Mouse (Mus musculus) cerebellum, postnatal 10 days (tissue): ENCODE measurements around the gene Cpne2.
A peak's percentile ranks its signal among the peaks of the same experiment; 100 is the strongest.

Source experiments
- DNase-seq, 2 experiments: peaks; one replicate each; pipeline ENCODE4 v3.0.0; 2021; ENCODE audit warnings: mixed read lengths in 2 of 2

Cpne2 gene

DNA sequence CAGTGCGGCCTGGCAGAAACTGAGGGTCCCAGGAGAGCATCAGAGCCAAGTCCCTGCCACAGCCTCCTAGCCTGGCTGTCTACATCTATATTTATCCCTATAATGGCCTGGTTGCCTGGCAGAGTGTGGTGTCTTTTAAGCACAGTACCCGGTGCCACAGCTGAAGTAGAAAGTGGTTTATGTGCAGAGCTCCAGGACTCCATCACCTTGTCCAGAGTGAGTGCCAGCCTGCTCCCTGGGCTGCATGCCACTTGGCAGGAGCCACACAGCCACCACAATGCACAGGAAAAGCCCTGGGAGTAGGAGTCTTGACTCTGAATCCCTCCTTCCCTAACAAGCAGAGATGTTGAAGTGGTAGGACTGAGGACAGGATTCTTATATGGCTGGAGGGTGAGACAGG, 4.7 kb downstream of the Cpne2 start:
- DNase-seq: peak in 1 of 2 experiments; percentile 57

DNA sequence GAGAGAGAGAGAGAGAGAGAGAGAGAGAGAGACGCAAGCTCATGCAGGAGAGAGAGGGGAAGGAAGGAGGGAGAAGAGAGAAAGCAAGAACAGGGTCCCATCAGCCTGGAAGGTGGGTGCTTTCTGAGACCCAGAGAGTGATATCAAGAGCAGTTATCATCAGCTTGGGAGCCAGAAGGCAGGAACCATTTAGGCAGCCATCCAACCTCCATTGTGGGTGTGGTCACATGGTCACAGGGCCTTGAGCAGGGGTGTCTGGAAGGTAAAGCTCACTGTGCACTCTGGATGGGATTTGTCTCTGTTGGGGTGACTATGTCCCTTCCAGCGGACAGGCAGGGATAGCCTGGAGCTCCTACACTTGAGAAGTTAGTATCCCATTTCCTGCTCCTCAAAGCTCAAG, 7.2 kb downstream of the Cpne2 start:
- DNase-seq: peak; percentile 38 to 45

DNA sequence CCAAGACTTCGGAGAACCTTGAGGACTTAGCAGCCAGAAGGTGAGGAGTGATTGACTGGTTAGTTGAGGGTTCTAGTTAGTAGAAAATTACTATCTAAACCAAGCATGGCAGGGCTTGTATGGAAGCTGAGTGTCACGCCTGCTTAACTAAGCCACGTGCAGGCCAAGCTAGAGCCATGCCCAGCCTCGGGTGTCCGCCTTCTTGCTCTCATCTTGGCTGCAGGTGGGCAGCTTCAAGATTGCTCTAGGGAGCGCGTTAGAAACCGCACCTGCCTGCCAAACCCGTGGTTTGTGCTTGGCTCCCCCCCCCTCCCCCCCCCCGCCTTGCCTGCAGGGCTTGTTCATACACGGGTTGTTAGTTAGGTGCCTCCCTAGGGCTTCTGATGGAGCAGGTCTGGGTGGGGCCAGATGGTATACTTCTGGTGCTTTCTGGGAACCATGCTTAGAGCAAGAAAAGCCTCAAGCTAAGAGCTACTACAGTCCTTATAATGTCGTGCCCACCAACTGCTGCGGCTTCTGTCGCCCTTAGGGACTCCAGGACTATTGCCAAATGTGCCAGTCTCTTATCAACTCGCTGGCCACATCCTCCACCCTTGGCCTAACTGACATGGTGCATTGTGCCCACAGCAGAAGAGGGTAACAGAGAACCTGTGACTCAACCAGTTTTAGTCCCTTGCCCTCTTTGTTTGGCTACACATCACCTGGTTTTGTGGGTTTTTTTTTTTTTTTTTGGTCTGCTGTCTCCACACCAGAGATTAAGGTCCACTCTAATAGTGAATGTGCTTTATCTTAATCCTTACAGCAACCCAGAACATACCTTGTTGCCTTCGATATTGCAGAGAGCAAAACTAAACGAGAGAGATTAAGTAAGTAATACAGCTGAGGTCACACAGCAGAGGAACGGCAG, 8.4 kb downstream of the Cpne2 start:
- peak; percentile 43 to 53 for DNase-seq

DNA sequence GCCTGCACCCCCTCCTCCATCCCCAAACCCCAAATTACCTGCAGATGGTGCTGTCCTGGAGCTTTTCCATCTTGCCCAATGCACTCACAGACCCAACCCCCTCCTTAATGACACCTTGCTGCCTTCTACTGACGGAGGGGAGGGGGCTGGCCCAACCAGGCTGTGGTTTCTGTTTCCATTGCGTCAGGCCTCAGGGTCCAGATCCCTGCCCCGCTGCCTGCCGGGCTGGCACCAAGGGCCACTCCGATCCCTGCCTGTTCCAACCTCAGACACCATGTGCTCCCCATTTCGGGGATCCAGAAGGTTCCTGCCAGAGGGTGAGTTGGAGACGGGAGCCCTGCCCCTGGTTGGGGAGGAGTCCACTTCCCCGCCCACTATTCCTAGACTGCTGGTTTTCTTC, 11.2 kb downstream of the Cpne2 start:
- DNase-seq: no peak

DNA sequence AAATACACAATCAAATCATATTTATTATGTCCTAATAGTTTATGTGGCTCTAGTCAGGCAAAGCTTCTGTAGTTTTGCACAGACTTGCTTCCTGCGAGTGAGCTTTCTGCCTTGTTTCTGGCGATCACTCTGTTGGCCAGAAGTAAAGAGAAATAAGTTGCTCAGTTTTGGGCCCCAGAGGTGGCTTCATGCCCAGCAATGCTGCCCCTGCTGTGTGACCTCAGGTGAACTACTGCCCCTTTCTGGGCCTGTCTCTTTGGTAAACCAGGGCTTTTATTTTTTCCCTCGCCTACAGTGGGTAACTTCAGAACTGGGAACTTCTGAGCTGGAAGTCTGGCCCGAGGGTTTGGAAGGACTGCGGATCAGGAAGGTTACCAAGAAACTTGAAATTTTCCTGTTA, 16.3 kb downstream of the Cpne2 start:
- DNase-seq: peak in 1 of 2 experiments; percentile 55

DNA sequence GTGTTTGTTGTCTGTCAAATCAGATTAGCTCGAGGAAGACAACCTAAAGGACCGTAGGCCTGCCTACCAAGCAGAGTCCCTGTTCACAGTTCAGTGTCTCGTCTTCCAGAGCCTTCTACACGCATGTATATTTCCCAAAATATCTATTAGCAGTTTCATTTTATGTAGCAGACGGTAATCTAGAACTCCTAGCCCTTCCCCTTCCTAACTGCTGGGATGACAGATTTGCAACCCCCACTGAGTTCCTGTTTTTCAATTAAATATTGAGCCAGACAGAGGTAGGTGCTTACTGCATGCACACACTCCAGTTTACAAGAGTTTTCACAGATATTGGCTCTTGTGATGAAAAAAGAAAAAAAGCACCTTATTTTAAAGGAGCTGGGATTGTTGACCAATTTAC, 16.7 kb downstream of the Cpne2 start:
- DNase-seq: no peak

DNA sequence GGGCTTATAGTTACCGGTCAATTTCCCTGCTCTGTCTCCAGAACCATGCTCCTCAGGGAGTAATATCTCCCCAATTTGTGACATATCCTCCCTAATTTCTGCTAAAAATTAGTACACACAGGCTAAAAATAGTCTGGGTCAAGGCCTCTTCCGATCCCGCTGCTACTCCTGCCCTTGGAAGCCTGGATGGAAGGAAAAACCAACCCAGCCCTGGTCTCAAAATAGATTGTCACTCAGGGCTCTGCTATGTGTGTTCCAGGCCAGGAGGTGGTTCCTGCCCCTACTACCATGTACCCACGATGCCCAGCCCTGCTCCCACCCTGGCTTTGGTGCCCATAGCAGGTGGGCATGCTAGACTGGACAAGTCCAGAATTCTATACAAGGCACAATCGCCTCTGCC, 17.2 kb downstream of the Cpne2 start:
- DNase-seq: no peak

DNA sequence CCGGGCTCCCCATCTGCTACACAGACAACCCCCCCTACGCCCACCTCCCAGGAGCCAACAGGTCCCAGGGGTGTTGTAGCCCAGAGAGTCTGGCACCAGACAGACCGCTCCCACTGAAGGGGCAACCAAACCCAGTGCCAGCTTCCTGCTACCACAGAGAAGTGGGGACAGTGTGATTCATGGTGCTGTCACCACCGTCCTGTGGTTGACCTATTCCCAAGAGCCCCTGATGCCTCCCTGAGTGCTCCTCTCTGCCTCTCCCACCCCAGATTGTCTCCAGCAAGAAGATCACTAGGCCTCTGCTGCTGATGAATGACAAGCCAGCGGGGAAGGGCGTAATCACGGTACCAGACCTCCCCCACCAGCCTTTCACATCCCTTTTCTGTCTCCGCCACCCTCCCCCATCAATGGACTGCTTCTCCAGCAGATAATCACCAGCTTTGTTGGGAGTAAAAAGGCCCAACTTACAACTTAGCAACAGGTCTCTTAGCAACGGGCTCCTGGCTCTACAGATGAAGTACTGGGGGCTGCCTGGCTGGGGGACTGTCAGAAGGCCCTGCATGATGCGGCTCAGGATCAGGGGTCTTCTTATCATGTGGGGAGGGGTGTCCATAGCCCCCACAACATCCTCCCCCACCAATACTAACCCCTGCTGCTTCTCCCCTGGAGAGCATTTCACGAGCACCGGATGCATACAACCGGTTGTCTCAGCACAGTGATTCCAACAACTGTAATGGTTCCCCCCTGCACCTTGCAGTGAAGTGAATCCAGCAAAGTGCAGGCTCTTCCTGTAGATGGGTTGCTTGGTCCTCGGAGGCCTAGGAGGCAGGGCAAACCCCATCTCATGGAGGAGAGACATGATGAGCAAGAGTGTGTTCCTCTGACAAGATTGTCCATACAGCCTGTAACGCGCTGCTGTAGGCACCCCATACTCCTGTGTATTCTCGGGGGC, 19.0 kb downstream of the Cpne2 start:
- DNase-seq: peak in 1 of 2 experiments; percentile 67

DNA sequence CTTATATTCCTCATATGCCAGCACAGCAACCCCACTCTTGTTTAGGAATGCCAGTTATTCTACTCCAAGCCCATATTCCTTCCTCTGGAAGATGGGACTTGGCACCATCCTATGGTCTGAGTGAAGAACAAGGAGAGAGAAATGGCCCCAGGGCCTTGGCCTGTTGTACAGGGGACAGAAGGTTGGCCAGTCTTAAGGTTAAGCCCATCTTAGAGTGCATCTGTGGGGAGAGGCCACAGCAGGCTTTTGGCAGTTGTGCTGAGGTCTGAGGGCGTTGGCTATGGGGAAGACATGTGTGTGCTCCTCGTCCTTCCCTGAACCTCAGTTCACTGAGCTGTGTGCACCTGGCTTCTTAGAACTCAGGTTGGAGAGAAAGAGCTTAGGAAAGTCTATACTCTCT, 19.9 kb downstream of the Cpne2 start:
- DNase-seq: no peak

DNA sequence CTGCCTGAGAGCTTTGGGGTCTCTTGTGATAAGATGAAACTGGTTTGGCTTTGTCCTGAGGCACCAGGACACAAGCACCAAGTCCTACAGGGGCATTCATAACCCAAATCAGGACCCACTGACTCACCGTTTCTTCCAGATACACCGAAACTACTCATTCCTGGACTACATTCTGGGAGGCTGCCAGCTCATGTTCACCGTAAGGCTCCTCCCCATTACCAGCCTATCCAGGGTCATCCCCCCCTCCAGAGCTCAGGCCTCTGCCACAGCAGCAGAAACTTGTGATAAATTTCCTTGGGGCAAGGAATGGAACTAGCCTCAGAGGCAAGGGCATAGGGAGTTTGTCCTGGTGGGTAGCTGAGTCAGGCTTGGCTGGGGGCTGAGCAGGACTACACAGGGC, 24.5 kb downstream of the Cpne2 start:
- no peak for DNase-seq

DNA sequence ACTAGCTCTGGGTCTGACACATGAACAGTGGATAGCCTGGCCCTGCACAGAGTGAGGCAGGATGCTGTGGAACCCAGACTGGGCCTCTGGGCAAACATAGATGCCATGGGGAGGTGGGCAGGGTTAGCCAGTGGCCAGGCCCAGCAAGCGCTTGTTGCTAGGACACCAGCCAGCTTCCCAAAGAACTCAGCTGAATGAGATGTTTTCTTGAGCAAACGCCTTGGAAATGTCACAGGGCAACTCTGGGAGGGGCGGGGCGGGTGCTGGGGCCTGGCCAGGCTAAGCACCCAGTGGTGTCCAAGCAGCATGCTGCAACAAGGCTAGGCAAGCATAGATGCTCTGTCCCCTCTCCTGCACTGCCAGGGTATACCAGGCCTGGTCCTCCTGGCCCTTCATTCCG, 28.5 kb downstream of the Cpne2 start:
- peak in 1 of 2 experiments; percentile 47 for DNase-seq

DNA sequence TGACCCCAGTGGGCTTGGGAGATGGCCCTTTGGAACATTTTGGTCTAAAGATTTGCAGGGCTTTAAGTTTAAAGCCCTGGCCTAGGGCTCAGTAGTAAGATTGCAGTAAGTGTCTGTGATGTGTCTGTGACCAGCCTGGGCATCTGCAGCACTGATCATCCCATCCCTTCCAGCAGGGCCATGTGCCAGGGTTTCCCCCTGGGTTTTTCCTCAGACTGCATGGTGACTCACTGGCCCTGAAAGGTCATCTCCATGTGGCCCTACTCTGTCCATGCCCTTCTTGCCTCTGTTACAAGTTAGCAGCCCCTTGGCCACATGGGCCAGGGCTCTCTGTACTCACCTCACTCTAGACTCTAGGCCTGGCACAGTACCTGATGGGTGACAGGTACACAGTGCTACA, 31.6 kb downstream of the Cpne2 start:
- no peak for DNase-seq

DNA sequence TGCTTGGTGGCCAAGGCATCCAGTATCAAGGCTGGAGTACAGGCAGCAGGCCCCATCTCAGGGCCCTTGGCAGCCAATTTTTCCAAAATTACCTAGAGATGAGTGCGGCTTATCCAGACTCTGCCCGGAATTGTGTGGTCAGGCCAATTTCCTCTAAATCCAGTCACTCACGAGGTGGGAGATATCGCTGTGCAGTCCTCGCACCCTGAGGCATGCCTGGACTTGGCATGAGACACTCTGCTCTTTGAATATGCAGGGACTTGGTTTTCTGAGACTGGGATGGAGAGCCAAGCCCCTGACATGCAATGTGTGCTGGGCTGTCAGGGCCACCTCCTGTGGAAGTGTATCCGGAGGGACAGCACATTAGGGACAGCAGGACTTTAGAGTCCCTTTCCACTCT, 33.2 kb downstream of the Cpne2 start:
- DNase-seq: peak in 1 of 2 experiments; percentile 51

DNA sequence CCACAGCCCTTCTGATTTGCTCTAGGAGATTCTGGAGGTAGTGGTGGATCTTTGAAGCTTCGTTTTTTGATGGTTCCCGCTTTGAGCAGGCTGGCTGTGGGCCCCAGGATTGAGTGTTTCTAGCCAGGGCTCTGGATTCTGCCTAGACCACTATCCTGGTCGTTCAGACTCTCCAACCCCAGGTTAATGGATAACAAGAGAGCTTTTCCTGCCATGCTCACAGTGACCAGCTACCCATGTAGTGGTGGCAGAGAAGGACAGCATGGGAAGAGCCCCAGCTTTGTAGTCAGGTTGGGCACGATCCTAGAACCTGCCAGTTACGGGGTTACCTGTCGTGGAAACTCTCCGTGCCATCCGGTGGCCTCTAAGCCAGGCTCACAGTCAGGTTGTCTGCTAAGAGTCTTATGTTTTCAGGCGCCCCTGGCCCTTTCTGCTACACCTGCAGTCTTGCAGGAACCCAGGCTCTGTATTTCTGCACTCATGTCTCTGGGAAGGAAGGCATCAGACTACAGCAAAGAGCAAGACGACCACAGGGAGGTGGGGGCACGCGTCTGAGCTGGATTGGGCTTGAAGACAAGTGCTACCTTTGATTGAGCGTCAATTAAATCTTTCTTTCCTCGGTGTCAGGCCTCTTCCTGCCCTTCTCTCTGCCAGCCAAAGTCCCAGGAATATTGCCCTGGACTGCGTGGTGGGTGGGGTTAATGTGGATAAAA, 33.8 kb downstream of the Cpne2 start:
- peak in 1 of 2 experiments; percentile 49 for DNase-seq

DNA sequence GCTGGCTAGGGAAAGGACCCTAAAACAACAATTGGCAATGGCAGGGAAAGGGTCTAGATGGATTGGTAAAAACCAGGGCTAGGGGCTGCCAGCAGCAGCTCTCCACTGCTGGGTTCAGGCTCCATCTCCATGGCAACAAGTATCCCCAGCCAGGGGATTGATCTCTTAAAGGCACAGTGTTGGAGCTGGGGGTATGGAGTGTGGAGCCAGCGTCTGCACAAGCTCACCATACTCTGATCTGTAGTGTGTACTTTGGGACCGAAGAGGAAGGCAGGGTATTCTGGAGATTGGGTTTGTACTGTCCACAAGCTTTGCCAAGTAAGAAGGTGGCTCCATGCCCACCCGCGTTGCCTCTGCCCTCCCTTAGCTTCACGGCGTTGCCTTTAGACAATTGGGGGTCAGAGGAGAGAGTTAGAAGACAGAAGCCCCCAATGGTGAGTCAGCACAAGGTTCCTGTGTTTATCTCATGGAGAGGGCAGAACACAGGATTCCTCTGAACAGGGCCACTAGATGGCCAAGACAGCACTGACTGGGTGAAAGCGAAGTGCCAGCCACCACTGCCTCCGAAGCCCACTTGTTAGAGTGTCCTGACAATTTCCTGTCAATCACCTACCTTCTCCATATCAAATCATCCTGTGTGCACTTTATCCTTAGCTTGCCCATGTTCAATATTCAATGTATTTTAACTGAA, 34.5 kb downstream of the Cpne2 start:
- DNase-seq: peak; percentile 69 to 76

DNA sequence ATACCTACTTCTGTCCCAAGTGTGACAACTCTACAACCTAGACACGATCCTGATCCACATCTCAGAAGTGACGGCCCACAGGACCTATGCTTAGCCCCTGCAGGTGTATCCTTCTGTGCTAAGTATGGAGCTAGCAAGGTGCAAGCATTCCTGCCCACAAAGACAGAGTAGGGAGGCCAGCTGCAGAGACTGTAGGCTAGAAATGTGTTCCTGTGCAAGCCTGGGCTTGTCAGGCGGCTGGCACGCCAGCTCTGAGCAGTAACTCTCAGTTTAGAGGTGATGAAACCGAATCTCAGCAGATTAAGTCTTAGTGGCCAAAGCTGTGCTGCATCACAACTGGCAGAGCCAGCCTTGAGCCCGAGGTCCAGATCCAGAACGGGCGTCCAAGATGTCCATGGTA, 35.3 kb downstream of the Cpne2 start:
- no peak for DNase-seq

DNA sequence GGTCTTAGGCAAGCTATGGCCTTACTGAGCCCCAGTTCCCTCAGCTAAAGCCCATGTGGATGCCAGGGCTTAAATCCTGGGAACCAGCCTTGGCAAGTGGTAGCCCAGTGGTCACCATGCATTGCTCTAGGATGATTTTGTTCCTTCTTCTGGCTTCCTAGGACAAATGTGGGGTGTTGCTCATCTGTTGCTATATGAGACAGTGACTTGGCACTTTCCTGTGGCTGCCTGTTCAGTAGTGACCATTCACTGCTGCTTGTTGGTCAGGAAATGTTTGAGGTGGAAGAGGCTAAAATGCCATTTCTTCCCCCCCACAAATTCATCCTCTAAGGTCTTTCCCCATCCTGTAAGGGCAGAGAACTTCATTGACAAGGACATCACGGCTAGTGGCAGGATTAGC, 36.6 kb downstream of the Cpne2 start:
- no peak for DNase-seq

DNA sequence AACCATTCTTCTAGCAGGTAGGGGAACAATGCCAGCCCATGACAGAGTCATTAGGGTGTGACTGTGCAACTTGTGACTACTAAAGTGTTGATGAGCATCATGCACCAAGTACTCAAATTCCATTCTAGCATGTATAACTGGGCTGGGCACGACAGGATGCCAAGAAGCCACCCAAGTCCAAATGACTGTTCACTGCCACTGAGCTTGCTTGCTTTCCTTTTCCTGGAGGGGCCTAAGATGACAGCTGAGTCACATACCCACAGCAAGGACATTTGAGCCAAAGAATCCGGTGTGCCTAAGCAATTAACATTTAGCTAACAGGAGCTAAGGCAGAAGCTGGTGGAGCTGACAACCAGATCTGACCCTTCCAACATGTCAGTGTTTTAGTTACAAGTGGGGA, 39.1 kb downstream of the Cpne2 start:
- DNase-seq: no peak

DNA sequence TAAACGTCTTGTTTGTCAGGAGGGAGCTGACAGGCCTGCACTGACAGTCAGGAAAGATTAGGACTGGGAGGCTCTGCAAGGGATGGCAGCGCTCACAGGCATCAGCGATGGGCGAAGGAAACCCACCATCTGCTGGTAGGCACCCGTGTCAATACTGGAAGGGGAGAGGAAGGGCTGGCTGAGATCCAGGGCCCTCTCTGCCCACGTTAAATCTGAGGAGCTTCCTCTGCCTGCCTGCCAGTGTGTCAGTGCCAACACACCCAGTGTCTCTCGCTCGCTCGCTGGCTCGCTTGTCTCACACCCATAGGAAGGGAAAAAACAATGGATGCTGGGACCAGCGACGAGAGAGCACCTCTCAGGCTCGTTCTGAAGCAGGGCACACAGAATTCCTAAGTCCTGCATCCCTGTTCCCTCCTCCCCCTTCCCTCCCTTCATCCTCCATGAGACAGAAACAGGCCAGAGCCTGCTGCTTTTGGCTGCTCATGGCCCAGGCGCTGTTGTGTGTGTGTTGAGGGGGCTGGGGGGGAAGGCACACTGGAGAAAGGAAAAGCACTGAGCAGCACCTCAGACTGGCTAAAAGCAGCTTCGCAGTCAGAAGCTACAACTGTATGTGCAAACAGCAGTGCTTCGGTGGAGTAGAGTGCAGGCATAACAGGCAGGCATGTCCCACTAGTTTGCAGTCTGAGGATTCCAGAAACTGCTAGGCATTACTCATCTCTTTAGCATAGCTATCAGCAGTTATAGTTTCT, 41.5 kb downstream of the Cpne2 start:
- peak; percentile 98 for DNase-seq

DNA sequence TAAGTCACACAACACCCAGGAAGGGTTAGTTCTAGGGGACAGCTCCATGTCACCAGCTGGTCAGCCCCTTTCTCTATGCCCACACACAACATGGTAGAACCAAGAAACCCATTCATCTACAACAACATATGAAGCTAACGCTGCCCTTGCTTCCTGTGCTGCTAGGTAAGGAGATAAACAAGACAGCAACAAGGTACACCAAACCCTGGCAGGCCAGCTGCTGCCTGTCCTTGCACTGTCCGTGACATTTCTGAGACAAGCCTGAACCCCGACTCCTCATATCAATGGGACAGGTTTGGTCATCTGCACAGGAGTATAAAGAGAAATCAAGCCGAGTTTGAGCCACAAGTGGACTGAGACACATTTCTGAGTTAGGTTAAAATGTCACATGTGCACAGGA, 42.4 kb downstream of the Cpne2 start:
- no peak for DNase-seq

DNA sequence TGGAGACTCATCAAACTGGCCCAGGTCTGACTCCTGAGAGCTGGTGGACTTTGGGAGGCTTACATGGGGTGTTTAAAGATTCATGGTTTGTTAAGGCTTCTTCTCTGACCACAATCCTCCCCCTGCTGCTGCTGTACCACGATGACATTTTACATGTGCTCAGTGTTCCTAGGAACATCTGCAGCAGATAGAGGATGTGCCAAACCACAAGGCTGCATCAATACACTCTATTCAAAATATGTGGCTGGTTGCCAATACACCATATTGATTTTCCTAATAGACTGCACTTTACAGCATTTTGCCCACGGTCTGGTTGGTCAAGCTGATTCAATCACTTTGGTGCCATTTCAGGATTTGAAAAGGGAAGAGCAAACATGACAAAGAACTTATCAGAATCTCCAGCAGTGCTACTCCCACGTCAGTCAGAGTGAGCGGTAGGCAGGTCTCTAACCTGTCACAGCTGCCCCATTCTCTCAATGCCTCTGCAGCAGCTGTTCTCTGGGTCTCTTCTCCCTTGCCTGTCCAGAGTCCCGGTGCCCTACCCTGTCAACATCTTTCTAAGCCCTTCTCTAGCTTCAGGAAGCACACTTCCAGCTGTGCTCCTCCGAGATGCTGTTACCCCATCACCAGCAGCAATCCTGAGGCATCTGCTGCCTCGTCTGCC, 49.2 kb downstream of the Cpne2 start:
- DNase-seq: no peak
